In the genomic region with DNA sequence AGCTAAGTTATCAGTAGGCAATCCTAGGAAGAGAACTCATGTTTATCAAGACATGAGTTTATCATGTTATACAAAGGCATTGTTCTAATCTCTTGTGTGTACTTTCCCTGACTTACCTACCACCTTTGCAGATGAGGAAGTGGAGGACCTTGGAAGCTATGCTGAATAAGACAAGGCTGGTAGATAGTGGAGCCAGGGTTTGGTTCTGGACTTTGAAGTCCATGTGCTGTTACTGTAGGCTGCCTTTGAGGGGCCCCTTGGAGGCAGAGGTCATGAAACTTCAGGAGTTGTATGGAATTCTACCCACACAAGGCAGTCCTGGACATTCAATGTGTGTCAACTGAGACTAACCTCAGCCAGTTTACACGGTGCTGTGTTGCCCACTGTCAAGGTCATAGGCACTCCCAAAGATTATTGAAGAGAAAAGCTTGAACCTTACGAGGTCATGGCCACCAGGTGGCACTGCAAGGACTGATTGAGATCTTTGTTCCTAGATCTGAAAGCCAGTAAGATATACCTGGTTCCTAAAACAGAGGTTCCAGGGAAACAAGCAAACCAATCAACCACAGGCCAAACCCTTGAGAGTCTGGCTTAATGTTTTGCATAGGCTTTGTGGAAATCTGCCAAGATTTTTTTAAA, we compare ENCODE assay signal across 8 mouse cellular contexts.
DNase-seq lines count a peak whose midpoint lies in the region; ATAC-seq and TF ChIP-seq lines count a peak whose summit lies in the region.
"Had no signal": no experiment of that assay in that cellular context is flagged by ENCODE, and none has a peak within 500 bp of the region (broad histone marks: within the 10 kb centered on the region; RNA-seq: fewer than 3 reads in every experiment).

No protein-coding gene starts in this region.

- TF ChIP-seq POLR2A in embryonic fibroblast, embryonic 13.5 days (IDR thresholded peaks at IDR 0.05; ENCODE audit: low read depth, low read length) = no peak
- TF ChIP-seq POLR2A in limb, embryonic 14.5 days (IDR thresholded peaks at IDR 0.05; ENCODE audit: borderline replicate concordance, extremely low read depth, insufficient read depth, insufficient read length) = no peak

- no peaks in the 10 kb centered on the region for H3K9me3 ChIP-seq in intestine, embryonic 14.5 days (ENCODE audit: control insufficient read depth, low read length)
- no peaks in the 10 kb centered on the region for H3K9me3 ChIP-seq in limb, embryonic 14.5 days (ENCODE audit: control insufficient read depth, low read length)
- H3K9me3 ChIP-seq: heart, embryonic 15.5 days had no signal

- no peak overlapping the region for H3K9ac ChIP-seq in intestine, embryonic 14.5 days (ENCODE audit: low read length)
- H3K9ac ChIP-seq in limb, embryonic 14.5 days (ENCODE audit: low read depth, low read length, severe bottlenecking) = no peak overlapping the region
- H3K9ac ChIP-seq: heart, embryonic 15.5 days had no signal

- no peaks in the 10 kb centered on the region for H3K36me3 ChIP-seq in intestine, embryonic 14.5 days (ENCODE audit: control insufficient read depth, insufficient read depth, low read length)
- H3K36me3 ChIP-seq in limb, embryonic 14.5 days (ENCODE audit: control insufficient read depth, insufficient read depth, low read length) = no peaks in the 10 kb centered on the region
- H3K36me3 ChIP-seq: heart, embryonic 15.5 days had no signal

- no peaks in the 10 kb centered on the region for H3K27me3 ChIP-seq in intestine, embryonic 14.5 days (replicated peaks; ENCODE audit: control insufficient read depth, insufficient read depth, low read length)
- no peaks in the 10 kb centered on the region for H3K27me3 ChIP-seq in limb, embryonic 14.5 days (ENCODE audit: control insufficient read depth, insufficient read depth, low read length)
- H3K27me3 ChIP-seq: heart, embryonic 15.5 days had no signal

- TF ChIP-seq CTCF in embryonic fibroblast, embryonic 13.5 days (IDR thresholded peaks at IDR 0.05; ENCODE audit: borderline replicate concordance, insufficient read depth, low read length) = 0 out of 2 replicates have a peak, but pooled peaks have one; percentile 8

- no peaks in the 10 kb centered on the region for H3K4me1 ChIP-seq in embryonic fibroblast, embryonic 13.5 days (ENCODE audit: control insufficient read depth, insufficient read depth, low read length)
- H3K4me1 ChIP-seq in intestine, embryonic 14.5 days (replicated peaks; ENCODE audit: control insufficient read depth, insufficient read depth, low read length) = 0 out of 2 replicates have a peak, but pooled peaks cover 7% of the 10 kb centered on the region
- H3K4me1 ChIP-seq in limb, embryonic 14.5 days (ENCODE audit: control insufficient read depth, insufficient read depth, low read length) = no peaks in the 10 kb centered on the region

- H3K27ac ChIP-seq in embryonic fibroblast, embryonic 13.5 days (ENCODE audit: insufficient read depth, low read length) = no peak overlapping the region
- no peak overlapping the region for H3K27ac ChIP-seq in intestine, embryonic 14.5 days (ENCODE audit: low read depth)
- no peak overlapping the region for H3K27ac ChIP-seq in limb, embryonic 14.5 days (replicated peaks; ENCODE audit: low read depth, low read length)
- H3K27ac ChIP-seq: heart, embryonic 15.5 days had no signal

- H3K4me3 ChIP-seq in embryonic fibroblast, embryonic 13.5 days (ENCODE audit: insufficient read depth, low read length) = no peak overlapping the region
- H3K4me3 ChIP-seq in intestine, embryonic 14.5 days (ENCODE audit: low read depth, low read length) = no peak overlapping the region
- no peak overlapping the region for H3K4me3 ChIP-seq in limb, embryonic 14.5 days (replicated peaks; ENCODE audit: low read length)
- H3K4me3 ChIP-seq: heart, embryonic 15.5 days had no signal

- H3K4me2 ChIP-seq in intestine, embryonic 14.5 days (ENCODE audit: low read length) = no peak overlapping the region
- H3K4me2 ChIP-seq in limb, embryonic 14.5 days (replicated peaks; ENCODE audit: low read depth, low read length, severe bottlenecking) = no peak overlapping the region
- H3K4me2 ChIP-seq: heart, embryonic 15.5 days had no signal

- no peak for ATAC-seq in intestine, embryonic 14.5 days (replicated peaks; ENCODE audit: low FRiP score, low TSS enrichment, low read depth)
- no peak for ATAC-seq in limb, embryonic 14.5 days (ENCODE audit: low FRiP score, low read depth)

- 13% methylated on average over 2 of the region's 2 CpGs for WGBS in intestine, embryonic 14.5 days
- 15% methylated on average over 2 of the region's 2 CpGs for WGBS in limb, embryonic 14.5 days

- peak; percentile 79 for DNase-seq in 3T3-L1 (ENCODE audit: low read depth, low spot score)
- DNase-seq in B cell, adult 2 months = peak; percentile 80 to 86
- DNase-seq in brain, adult 2 months (ENCODE audit: low read depth, low spot score) = peak; percentile 90
- peak; percentile 76 for DNase-seq in intestine, embryonic 14.5 days (ENCODE audit: low spot score)
- DNase-seq in limb, embryonic 14.5 days (ENCODE audit: low spot score) = peak; percentile 79
- DNase-seq in right cerebral cortex, postnatal 10 days (ENCODE audit: low spot score in 2 of 2) = peak; percentile 64 to 78
